Mouse (Mus musculus): ENCODE results near the gene Slc24a3. TPM values are rescaled to one million over a fixed set of nuclear protein-coding genes. Genes with fewer than 3 reads are reported as not detected.

The Slc24a3 gene
- total and polyA plus RNA-seq, 3 experiments = not detected

- TF ChIP-seq NELFE (IDR thresholded peaks at IDR 0.05; ENCODE audit: low read depth, low read length) (no peak), NRF1 (IDR thresholded peaks at IDR 0.05; ENCODE audit: insufficient read depth, low read depth, low read length, poor library complexity, severe bottlenecking) (no peak), GABPA (IDR thresholded peaks at IDR 0.05; ENCODE audit: low read depth, low read length) (no peak)
Observed at GRCm38 (mm10) chr2:145535307-145535706, 367.8 kb downstream of the Slc24a3 start (continued).

- Histone ChIP-seq H3K4me3 (ENCODE audit: control insufficient read depth in 1 of 2, insufficient read depth in 1 of 2, low read depth in 2 of 2, low read length in 2 of 2) (no peak overlapping the region), H3K79me2 (ENCODE audit: control insufficient read depth, insufficient read depth, low read length, poor library complexity) (no peaks in the 10 kb centered on the region), H3K27me3 (ENCODE audit: control insufficient read depth in 1 of 2, insufficient read depth in 2 of 2, low read length in 2 of 2) (no peaks in the 10 kb centered on the region), H3K36me3 (ENCODE audit: control insufficient read depth in 1 of 2, insufficient read depth in 2 of 2, low read length in 2 of 2) (no peaks in the 10 kb centered on the region), H3K27ac (ENCODE audit: control insufficient read depth, low read depth, low read length) (no peak overlapping the region), H3K9me3 (replicated peaks; ENCODE audit: insufficient read depth, low read length) (no peaks in the 10 kb centered on the region), H3K4me1 (ENCODE audit: control insufficient read depth in 1 of 2, insufficient read depth in 2 of 2, low read length in 2 of 2) (no peaks in the 10 kb centered on the region), H3K9ac (ENCODE audit: control insufficient read depth, low read depth, low read length, poor library complexity, severe bottlenecking) (no peak overlapping the region)
- DNase-seq (ENCODE audit: low read depth, low spot score) = no peak
- TF ChIP-seq TCF12 (IDR thresholded peaks at IDR 0.05; ENCODE audit: low read depth, low read length) (no peak), E2F4 (IDR thresholded peaks at IDR 0.05; ENCODE audit: borderline replicate concordance, low read depth, low read length) (no peak), UBTF (IDR thresholded peaks at IDR 0.05; ENCODE audit: borderline replicate concordance, insufficient read depth, low read depth, low read length) (no peak), MAFK (IDR thresholded peaks at IDR 0.05; ENCODE audit: borderline replicate concordance, low read depth, low read length) (no peak)
Observed at GRCm38 (mm10) chr2:145535774-145536173, 368.2 kb downstream of the Slc24a3 start.

GRCm38 (mm10) chr2:145536986-145537385 is 369.4 kb downstream of the Slc24a3 start:
- no peaks in the 10 kb centered on the region for H3K36me3 ChIP-seq (ENCODE audit: control insufficient read depth in 1 of 2, insufficient read depth in 2 of 2, low read length in 2 of 2)
- H3K4me1 ChIP-seq (ENCODE audit: control insufficient read depth in 1 of 2, insufficient read depth in 2 of 2, low read length in 2 of 2) = no peaks in the 10 kb centered on the region
- H3K9ac ChIP-seq (ENCODE audit: control insufficient read depth, low read depth, low read length, poor library complexity, severe bottlenecking) = no peak overlapping the region
- H3K27me3 ChIP-seq (ENCODE audit: control insufficient read depth in 1 of 2, insufficient read depth in 2 of 2, low read length in 2 of 2) = no peaks in the 10 kb centered on the region
- DNase-seq (ENCODE audit: low read depth, low spot score) = no peak
- H3K27ac ChIP-seq (ENCODE audit: control insufficient read depth, low read depth, low read length) = no peak overlapping the region
- H3K4me3 ChIP-seq (ENCODE audit: control insufficient read depth in 1 of 2, insufficient read depth in 1 of 2, low read depth in 2 of 2, low read length in 2 of 2) = no peak overlapping the region
- no peak for TF ChIP-seq ZC3H11A (IDR thresholded peaks at IDR 0.05; ENCODE audit: low read depth, low read length)
- no peak for TF ChIP-seq MAX (IDR thresholded peaks at IDR 0.05; ENCODE audit: low read length)
- no peak for TF ChIP-seq MYC (IDR thresholded peaks at IDR 0.05; ENCODE audit: low read depth, low read length)
- TF ChIP-seq ZNF384 (IDR thresholded peaks at IDR 0.05; ENCODE audit: low read depth, low read length) = no peak
- TF ChIP-seq CHD2 (IDR thresholded peaks at IDR 0.05; ENCODE audit: low read length) = no peak
- no peak for TF ChIP-seq GATA1 (IDR thresholded peaks at IDR 0.05; ENCODE audit: low read depth, low read length)
- TF ChIP-seq NELFE (IDR thresholded peaks at IDR 0.05; ENCODE audit: low read depth, low read length) = no peak
- no peak for TF ChIP-seq ELF1 (IDR thresholded peaks at IDR 0.05; ENCODE audit: low read depth, low read length)
- no peak for TF ChIP-seq CTCF (IDR thresholded peaks at IDR 0.05 in 2 of 3, conservative IDR thresholded peaks at IDR 0.05 in 1 of 3; ENCODE audit: control insufficient read depth in 1 of 3, insufficient read depth in 1 of 3, low read depth in 2 of 3, low read length in 3 of 3, poor library complexity in 1 of 3, severe bottlenecking in 1 of 3)
- no peak for TF ChIP-seq MAFK (IDR thresholded peaks at IDR 0.05; ENCODE audit: borderline replicate concordance, low read depth, low read length)
- TF ChIP-seq UBTF (IDR thresholded peaks at IDR 0.05; ENCODE audit: borderline replicate concordance, insufficient read depth, low read depth, low read length) = no peak
- no peak for TF ChIP-seq MAZ (IDR thresholded peaks at IDR 0.05; ENCODE audit: low read depth, low read length)
- no peak for TF ChIP-seq USF1 (IDR thresholded peaks at IDR 0.05; ENCODE audit: low read depth, low read length)
- H3K79me2 ChIP-seq (ENCODE audit: control insufficient read depth, insufficient read depth, low read length, poor library complexity) = no peaks in the 10 kb centered on the region
- no peaks in the 10 kb centered on the region for H3K9me3 ChIP-seq (replicated peaks; ENCODE audit: insufficient read depth, low read length)
